Mouse (Mus musculus) T-helper 17 cell (primary cell): ENCODE data around the gene Cox7a1.
"Not testable (repeated sequence)": the region's sequence is repeated elsewhere in the genome, so short reads cannot be mapped to it uniquely, and the experiment has no call there.

Source experiments
- in situ Hi-C, 2 experiments: fragments of 300-600 bp; cut with MboI, MseI; formaldehyde crosslinking; loops; 1 replicate in 1 of 2; 2 replicates in 1 of 2; pipeline ENCODE4 v1.15.1; 2025; ENCODE audit warnings: high pct_unique_total_duplicates in 2 of 2

Gene Cox7a1

DNA sequence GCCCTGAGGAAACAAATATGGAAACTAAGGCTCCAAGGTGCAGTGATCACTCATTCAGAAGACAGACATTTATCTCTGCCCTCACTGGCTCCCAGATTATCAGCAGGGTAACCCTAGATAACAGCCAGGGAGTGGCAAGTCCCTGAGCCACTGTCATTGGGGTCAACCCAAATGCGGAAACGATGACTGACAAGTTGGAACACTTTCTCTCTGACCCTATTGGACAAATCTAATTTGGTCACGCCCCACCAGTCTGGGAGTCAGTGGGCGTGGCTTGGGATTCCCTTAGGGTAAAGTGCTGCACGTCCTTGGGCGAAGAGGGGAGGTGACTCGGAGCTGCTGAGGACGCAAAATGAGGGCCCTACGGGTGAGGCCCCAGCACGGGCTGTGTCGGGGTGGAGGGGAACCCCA is at the start of gene Cox7a1:
Cox7a1 (plus strand) TSS at position 266 of the 411 bp plus-strand sequence.
- in situ Hi-C loops: no loop called here

DNA sequence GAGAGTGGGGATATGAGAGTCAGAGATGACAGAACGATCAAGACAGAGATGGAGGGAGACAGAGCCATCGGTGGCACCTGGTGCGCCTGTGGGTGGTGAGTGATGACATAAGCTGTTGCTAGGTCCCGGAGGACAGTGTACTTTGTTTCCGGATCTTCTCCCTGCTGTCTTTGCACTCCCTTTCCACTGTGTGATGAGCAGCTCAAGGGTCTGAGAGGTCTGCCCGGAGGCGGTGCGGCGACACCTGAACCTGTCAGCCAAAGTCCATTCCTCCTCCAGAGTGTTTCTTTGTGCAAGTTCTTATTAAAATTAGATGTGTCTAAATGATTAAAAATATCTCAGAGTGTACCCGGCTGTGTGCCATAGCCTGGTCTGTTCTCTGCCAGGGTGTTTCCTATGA is 47.1 kb upstream of the Cox7a1 start:
- in situ Hi-C loops: no loop called here

GRCm38 (mm10) chr7:30143170-30143554 is 40.8 kb upstream of the Cox7a1 start:
- in situ Hi-C loops: loop anchor here in 1 of 2 experiments (5.0 kb wide), 1 partner anchor 716 kb away; no protein-coding TSS in a partner anchor

DNA sequence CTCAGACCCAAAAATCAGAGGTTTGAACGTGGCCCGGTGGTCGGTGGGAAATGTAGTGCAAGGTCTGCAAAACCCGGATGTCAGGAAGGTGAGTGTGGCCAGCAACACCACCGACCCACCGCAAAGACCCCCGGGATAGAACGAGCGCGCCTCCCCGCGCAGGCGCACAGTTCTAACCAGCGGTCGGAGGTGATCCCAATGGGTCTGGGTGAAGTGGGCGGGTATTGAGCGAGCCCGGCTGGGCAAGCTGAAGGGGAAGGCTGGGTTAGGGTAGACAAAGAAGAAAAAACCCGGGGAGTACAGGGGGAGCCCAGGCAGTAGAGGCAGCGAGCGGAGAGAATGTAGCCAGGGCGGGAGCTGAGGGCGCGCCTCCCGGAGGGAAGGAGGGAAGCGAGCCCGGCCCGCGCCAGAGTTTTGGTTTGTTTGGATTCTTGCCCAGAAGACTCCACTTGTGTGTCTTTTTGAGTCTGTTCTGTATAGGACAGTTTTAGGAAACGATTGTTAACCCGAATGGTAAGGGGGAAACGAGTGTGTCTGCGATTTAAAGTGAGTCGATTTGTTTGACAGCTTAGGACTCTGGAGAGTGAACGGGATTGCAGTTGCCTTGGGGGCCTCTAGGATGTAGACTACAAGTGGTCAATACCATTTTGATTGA is 40.3 kb upstream of the Cox7a1 start:
- in situ Hi-C loops: loop anchor here in 1 of 2 experiments (5.0 kb wide), 1 partner anchor 716 kb away; no protein-coding TSS in a partner anchor

DNA sequence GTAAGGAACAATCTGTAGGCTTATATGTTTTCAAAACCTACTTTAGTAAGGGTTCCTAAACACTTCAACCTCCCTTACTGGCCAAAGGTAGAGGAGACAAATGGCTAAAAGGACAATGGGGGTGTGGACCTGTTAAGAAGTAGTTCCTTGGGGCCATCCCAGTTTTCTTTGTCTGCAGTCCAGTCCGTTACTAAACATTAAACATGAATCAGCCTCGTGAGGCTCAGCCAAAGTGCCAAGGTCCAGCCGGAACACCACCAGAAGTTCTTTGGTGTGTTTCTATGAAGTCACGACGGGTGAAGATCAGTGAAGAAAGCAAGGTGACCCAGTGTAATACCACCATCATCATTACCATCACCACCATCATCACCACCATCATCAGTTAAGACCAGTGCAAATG is 36.9 kb upstream of the Cox7a1 start:
- in situ Hi-C loops: no loop called here

- in situ Hi-C loops: no loop called here
Measured at GRCm38 (mm10) chr7:30154040-30154439, 29.9 kb upstream of the Cox7a1 start.

GRCm38 (mm10) chr7:30155507-30155906 is 28.4 kb upstream of the Cox7a1 start:
- in situ Hi-C loops: no loop called here

GRCm38 (mm10) chr7:30163113-30163512 is 20.8 kb upstream of the Cox7a1 start:
- in situ Hi-C loops: no loop called here

DNA sequence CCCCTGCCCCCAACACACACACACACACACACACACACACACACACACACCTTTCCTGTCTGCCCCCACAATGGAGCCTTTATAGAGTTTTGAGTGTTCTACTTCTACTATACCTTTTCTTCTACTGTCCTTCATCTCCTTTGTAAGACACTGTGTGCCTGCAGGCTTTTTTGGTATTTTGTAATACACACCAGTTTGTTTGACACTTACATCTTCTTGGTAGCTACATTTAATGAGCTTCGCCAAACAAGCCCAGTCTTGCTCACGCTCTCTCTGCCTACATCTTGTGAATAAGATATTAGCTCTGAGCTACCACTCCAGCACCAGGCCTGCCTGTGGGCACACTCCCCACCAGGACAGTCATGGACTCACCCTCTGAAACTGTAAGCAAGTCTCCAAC is 19.2 kb upstream of the Cox7a1 start:
- in situ Hi-C loops: no loop called here

DNA sequence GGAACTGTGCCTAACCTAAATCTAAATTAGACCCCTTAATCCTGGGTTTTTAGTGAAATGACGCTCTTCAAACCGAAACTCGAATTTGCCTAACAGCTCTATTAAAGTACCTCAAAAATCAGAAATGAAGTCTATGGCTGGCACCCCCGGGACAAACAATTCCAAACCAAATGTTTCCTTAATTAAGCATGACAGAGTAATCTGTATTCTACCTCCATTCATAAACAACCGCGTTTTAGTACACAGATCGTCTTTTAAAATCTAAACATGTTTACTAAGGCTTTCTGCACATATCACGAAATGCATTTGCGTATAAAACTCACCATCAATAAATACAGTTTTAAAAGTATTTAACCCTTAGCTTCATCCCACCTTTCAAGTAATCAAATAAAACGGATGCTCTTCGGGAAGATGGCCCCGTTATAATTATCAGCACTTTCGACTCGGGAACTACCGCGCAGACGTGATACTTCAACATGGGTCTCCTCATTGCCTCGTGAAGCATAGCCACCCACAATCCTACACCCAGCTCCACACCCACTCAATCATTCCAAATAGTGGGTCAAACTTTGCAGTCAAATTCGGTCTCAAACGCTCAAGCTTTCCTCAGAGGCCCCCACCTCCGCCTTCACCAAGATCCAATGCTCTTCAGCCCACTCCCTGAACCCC is 14.9 kb upstream of the Cox7a1 start:
- in situ Hi-C loops: no loop called here

GRCm38 (mm10) chr7:30169583-30170282 is 14.2 kb upstream of the Cox7a1 start, which contains the start of gene Zfp146:
TSS of gene Zfp146 (minus strand) at chr7:30169750.
- in situ Hi-C loops: loop anchor here (5.0 kb wide), 1 partner anchor 43 kb away; no protein-coding TSS in a partner anchor

DNA sequence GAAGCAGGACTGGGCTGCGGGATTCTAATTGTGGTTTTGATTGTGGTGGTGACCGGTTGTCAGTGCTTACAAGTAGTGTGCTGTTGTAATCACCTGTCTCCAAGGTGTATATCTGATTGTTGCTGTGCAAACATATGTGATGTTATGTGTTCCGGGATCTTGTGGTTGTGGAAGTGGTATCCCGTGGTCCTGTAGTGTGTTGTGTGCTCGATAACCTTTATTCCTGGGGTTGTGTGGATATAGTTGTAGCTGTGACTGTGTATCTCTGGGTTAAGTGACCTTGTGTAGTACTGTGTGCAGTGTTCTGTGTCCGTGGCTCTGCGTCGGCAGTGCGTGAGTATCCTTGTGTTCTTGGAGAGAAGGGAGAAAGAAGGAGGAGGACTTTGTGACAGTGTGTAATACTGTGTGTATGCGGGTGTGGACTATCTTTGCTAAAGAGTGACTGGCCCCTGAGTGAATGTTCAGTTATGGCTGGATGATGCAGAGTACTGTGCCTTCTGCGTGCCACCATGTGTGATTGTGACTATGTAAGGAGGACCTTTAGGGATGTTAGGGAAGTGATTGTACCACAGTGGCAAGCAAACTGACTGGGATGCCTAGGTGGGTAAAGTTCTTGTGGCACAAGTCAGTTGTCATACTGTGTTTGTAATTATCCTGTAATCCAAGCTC is 13.5 kb upstream of the Cox7a1 start:
- in situ Hi-C loops: loop anchor here (5.0 kb wide), 1 partner anchor 42 kb away; no protein-coding TSS in a partner anchor

DNA sequence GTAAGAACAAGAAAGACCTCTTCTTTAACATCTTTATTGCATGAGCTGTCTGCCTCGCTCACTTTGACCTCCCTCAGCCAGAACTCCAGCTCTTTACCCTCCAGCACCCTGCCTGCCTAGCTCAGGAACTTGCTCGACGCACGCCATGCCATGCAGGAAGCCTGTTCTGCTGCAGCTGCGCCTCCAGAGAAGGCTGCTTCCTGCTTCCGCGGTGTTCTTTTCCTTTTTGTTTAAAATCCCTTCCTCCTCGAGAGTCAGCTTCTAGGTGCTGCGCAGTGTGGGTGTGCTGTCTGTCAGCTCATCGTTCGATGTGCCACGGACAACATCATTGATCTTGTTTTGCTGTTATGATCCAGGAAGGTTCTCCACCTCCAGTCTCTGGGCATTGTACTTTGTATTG is 7.5 kb upstream of the Cox7a1 start:
- in situ Hi-C loops: no loop called here

DNA sequence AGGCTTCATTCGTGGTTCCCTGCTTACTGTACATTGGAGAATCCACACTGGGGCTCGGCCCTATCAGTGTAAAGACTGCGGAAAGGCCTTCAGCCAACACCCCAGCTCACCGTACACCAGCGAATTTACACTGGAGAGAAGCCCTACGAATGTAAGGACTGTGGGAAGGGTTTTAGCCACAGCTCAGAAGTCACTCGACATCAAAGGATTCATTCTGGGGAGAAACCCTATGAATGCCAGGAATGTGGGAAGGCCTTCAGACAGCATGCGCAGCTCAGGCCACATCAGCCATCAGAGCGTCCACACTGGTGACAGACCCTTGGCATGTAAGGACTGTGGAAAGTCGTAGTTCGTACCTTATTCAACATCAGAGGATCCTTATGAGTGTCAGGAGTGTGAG is 5.7 kb upstream of the Cox7a1 start:
- in situ Hi-C loops: no loop called here

DNA sequence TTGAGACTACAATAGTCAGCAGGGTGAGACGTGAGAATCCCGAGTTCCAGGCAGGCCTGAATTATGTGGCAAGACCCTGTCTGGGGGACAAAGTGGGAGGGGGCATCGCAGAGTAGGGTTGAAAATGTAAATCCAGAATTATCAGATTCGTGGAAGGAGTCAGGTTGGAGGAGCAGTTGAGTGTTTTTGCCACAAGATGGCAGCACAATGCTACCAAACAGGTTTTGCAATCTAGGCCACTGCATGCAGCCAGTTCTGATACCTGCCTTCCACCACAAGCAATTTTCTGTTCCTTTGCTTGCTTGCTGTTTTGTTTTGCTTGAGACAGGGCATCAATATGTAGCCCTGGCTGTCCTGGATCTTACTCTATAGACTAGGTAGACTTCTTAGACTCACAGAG is 2.6 kb upstream of the Cox7a1 start:
- in situ Hi-C loops: no loop called here

GRCm38 (mm10) chr7:30181929-30182328 is 2.0 kb upstream of the Cox7a1 start:
- in situ Hi-C loops: not testable (repeated sequence)

DNA sequence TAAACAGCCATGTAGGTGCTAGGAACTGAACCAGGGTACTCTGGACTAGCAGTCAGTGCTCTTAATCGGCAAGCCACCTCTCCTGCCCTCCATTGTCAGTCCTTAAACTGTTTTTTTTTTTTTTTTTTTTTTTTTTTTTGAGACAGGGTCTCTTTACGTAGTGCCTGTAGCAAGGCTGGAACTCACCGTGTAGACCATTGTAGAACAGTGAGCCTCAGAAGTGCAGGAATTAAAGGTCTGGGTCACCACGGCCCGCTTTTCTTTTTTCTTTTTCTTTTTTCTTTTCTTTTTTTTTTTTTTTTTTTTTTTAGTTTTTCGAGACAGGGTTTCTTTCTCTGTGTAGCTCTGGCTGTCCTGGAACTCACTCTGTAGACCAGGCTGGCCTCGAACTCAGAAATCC is 755 bp upstream of the Cox7a1 start:
- in situ Hi-C loops: not testable (repeated sequence)

- in situ Hi-C loops: no loop called here
Measured at GRCm38 (mm10) chr7:30184641-30185348, 851 bp downstream of the Cox7a1 start.

DNA sequence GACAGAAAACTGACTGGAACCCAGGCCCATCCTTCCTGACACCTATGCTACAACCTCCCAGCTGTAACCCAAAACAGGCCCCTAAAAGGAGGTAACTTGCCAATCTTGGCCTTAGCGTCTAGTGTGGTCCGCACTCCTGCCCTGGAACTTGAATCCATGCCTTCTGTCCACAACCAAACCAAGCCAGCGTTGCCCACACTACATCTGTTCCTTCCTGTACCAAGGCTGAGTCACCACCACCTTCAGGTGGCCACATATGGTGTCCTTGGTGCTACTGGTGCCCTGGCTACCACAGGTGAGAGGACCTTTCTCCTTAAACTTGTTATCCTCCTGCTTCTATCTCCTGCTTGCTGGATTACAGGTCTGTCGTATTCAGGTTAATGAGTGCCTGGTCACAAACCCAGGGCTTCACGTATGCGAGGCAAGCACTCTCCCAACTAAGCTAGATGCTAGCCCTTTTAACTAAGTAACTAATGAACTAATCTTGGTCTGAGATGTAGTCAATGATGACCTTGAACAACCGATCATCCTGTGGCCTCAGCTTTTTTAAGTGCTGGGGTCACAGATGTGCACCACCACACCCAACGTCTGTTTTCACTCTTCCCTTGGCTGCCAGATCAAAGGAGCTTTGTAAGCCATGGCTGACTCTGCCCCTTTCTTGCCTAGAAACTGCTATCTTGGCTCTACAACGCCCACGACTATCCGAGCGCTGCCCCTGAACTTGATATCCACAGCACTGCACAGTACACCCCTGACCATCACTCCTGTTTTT is 4.6 kb downstream of the Cox7a1 start:
- in situ Hi-C loops: no loop called here

GRCm38 (mm10) chr7:30189116-30189491 is 5.2 kb downstream of the Cox7a1 start:
- in situ Hi-C loops: no loop called here

- in situ Hi-C loops: no loop called here
Measured at GRCm38 (mm10) chr7:30192088-30192487, 8.1 kb downstream of the Cox7a1 start.
